9 mouse cellular contexts compared by ENCODE assay signal in genomic region chr1:62786255-62786654, GRCm38 (mm10).
DNase-seq lines count a peak whose midpoint lies in the region; ATAC-seq and TF ChIP-seq lines count a peak whose summit lies in the region.
"Had no signal": no experiment of that assay in that cellular context is flagged by ENCODE, and none has a peak within 500 bp of the region (broad histone marks: within the 10 kb centered on the region; RNA-seq: fewer than 3 reads in every experiment).

No protein-coding gene starts in this region.

- 17% methylated on average over 5 of the region's 5 CpGs for WGBS in forebrain, embryonic 11.5 days
- 18% methylated on average over 5 of the region's 5 CpGs for WGBS in forebrain, embryonic 15.5 days
- 25% methylated on average over 5 of the region's 5 CpGs for WGBS in lung, adult 2 months

- DNase-seq in forebrain, embryonic 11.5 days (ENCODE audit: low spot score), result peak; percentile 74
- peak; percentile 82 for DNase-seq in testis, postnatal 10 days (ENCODE audit: low spot score)
- no peak for DNase-seq in testis, postnatal 14 days (ENCODE audit: low spot score)
- peak; percentile 49 to 70 for DNase-seq in cerebellum, postnatal 4 days (ENCODE audit: low spot score in 2 of 2)
- DNase-seq in kidney, postnatal 14 days, result peak; percentile 71
- peak; percentile 59 for DNase-seq in lung, adult 2 months
- peak; percentile 29 to 64 for DNase-seq in spleen, postnatal 10 days (ENCODE audit: low spot score in 2 of 2)

- H3K27ac ChIP-seq in forebrain, embryonic 11.5 days (ENCODE audit: low read depth, low read length), result no peak overlapping the region
- no peak overlapping the region for H3K27ac ChIP-seq in forebrain, embryonic 15.5 days (replicated peaks)

- no peak overlapping the region for H3K4me2 ChIP-seq in forebrain, embryonic 11.5 days (ENCODE audit: low read depth, low read length, severe bottlenecking)
- no peak overlapping the region for H3K4me2 ChIP-seq in forebrain, embryonic 15.5 days (replicated peaks)

- H3K9ac ChIP-seq in forebrain, embryonic 11.5 days (ENCODE audit: low read length), result no peak overlapping the region
- no peak overlapping the region for H3K9ac ChIP-seq in forebrain, embryonic 15.5 days (replicated peaks)

- ATAC-seq in forebrain, embryonic 11.5 days (replicated peaks; ENCODE audit: low FRiP score), result no peak
- ATAC-seq in forebrain, embryonic 15.5 days (replicated peaks), result no peak

- H3K27me3 ChIP-seq in forebrain, embryonic 11.5 days (ENCODE audit: control insufficient read depth, insufficient read depth, low read length), result no peaks in the 10 kb centered on the region
- no peaks in the 10 kb centered on the region for H3K27me3 ChIP-seq in forebrain, embryonic 15.5 days

- TF ChIP-seq CTCF in lung, adult 2 months (IDR thresholded peaks at IDR 0.05; ENCODE audit: insufficient read depth, low read length), result peak; percentile 56; the same call in 1 of the 2 replicates

- H3K4me3 ChIP-seq in forebrain, embryonic 11.5 days (ENCODE audit: low read depth, low read length), result no peak overlapping the region
- H3K4me3 ChIP-seq in forebrain, embryonic 15.5 days, result no peak overlapping the region
- H3K4me3 ChIP-seq in lung, adult 2 months (replicated peaks; ENCODE audit: extremely low read depth, low read depth, low read length), result no peak overlapping the region
- H3K4me3 ChIP-seq: megakaryocyte, embryonic 14.5 days had no signal

- no peaks in the 10 kb centered on the region for H3K4me1 ChIP-seq in forebrain, embryonic 11.5 days (replicated peaks; ENCODE audit: control insufficient read depth, insufficient read depth, low read length)
- peaks cover 18% of the 10 kb centered on the region for H3K4me1 ChIP-seq in forebrain, embryonic 15.5 days
- no peaks in the 10 kb centered on the region for H3K4me1 ChIP-seq in lung, adult 2 months (ENCODE audit: control insufficient read depth, insufficient read depth, low read length)
- H3K4me1 ChIP-seq: megakaryocyte, embryonic 14.5 days had no signal

- no peaks in the 10 kb centered on the region for H3K9me3 ChIP-seq in forebrain, embryonic 11.5 days (ENCODE audit: control insufficient read depth, low read length)
- H3K9me3 ChIP-seq in forebrain, embryonic 15.5 days, result no peaks in the 10 kb centered on the region
- H3K9me3 ChIP-seq: megakaryocyte, embryonic 14.5 days had no signal

- no peak for TF ChIP-seq POLR2A in lung, adult 2 months (IDR thresholded peaks at IDR 0.05; ENCODE audit: borderline replicate concordance, extremely low read depth, low read depth, low read length)

- no peaks in the 10 kb centered on the region for H3K36me3 ChIP-seq in forebrain, embryonic 11.5 days (ENCODE audit: control insufficient read depth, insufficient read depth, low read length)
- no peaks in the 10 kb centered on the region for H3K36me3 ChIP-seq in forebrain, embryonic 15.5 days
